Mouse (Mus musculus): ENCODE data around the gene Hddc3.

The Hddc3 gene

DNA sequence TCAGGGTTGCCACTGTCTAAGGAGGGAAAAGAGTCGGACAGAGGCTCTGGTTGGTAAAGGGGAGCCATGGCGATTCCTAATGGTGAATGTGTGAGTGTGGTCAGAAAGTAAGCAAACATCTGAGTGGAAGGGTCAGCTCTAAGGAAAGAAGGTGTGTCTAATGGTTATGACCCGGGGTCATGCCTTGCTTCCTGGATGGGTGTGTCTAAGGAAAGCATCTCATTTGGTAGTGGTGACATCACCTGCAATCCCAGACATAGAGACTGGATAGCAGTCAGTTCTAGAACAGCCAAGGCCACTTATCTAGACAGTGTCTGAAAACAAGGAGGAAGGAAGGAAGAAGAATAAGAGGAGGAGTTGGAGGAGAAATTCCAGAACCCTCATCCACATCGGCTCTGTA, 8.1 kb upstream of the Hddc3 start:
- DNase-seq (ENCODE audit: low spot score), result no peak

DNA sequence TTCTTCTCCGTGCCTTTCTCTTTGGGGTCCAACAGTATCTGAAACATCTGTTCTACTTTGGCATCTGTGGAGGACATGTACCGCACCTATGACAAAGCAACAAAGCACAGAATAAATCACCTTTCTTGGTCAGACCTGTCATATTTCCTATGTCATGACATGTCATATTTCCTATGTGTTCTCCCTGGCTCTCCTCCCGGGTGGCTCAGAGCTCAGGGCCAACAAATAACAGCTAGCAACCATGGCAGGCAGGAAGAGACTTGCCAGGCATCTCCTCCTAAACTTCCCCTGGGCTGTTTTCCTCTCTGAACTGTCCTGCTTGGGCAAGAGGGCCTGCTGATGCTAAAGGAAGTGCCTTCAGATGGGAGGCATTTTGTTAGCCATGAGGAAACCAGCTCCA, 6.0 kb upstream of the Hddc3 start:
- DNase-seq (ENCODE audit: low spot score), result no peak

DNA sequence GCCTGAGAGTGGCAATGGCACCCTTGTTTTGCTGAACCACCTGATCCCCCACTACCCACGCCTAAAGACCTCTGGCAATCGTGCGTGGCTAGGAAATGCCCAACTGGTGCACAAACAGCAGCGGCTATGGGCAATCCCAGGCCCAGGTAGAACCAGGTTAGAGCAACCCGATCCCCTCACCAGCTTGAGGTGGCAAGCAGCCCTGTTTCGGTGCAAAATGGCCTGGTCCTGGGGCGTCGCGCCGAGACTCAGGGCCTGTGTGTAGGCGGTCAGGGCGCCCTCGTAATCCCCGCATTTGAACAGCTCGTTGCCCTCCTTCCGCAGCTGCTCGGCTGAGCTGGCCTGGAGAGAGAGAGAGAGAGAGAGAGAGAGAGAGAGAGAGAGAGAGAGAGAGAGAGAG, 3.5 kb upstream of the Hddc3 start:
- peak; percentile 40 for DNase-seq (ENCODE audit: low spot score)

DNA sequence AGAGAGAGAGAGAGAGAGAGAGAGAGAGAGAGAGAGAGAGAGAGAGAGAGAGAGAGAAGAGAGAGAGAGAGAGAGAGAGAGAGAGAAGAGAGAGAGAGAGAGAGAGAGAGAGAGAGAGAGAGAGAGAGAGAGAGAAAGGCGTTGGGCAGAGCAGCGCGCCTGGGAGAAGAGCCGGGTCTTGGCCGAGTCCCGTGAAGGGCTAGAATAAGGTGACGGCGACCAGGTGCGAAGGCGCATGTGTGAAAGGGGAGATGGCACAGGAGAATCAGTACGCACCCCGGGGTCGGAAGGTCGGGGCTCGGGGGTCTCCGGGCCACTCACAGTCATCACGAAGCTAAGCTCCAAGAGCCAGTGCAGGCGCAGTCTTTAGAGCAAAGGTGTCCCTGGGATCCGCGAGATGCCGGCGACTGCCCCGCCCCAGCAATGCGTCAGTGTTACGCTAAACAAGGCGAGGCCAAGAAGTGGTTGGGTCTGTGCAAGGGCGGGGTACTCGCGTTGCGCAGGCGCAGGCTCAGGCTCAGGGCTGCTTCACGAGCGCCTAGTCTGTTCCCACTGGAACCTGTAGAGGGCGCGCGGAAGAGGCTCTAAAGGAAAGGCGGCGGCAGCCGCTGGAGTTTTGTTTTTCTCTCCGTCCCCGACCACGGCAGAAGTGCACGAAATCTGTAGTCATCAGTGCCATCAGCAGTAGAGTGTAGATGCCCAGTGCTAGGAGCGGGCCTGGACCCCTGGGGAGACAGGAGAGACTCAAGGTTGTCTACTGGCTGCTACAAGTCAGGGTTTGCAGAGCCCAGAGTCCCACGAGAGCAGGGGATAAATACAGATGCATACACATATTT, 2.9 kb upstream of the Hddc3 start:
- DNase-seq (ENCODE audit: low spot score), result peak; percentile 99

DNA sequence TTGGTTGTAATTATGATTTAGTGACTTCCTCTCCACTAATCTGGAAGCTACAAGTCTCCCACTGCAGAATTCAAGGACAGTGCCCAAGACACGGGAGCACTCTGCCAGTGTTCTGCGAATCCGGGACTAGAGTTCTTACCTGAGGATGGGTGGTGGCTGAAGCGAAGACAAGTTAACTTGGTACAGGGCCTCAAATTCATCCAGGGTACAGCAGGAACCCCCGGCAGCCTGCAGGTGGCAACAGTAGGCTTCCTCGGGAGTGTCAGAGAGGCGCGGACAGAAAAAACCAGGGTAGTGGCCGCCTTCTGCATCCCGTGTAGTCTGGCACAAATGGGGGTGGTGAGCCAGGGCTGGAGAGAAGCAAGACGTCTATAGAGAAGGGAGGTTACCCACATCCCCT, 2.1 kb upstream of the Hddc3 start, which contains the start of gene Unc45a:
Unc45a (minus strand) TSS at position 213 of the 400 bp plus-strand sequence.
- peak; percentile 86 for DNase-seq (ENCODE audit: low spot score)

DNA sequence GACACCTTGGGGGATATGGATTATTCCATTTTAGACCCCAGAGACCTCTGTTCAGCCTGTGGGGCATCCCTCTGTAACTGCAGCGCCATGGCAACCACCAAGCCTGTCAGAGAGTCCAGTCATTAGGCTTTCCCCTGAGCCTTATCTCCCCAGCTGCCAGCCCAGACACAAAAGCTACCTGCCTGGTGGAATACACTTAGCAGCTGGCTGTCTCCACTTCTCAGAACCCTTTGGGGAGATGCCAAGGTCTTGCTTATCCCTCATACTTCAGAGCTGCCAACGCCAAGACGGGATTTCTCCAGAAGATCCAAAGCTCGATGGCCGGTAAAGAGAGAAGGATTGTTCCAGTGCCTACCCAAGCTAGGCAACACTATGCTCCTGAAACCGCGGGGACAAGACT, 1.1 kb upstream of the Hddc3 start:
- DNase-seq (ENCODE audit: low spot score), result no peak

DNA sequence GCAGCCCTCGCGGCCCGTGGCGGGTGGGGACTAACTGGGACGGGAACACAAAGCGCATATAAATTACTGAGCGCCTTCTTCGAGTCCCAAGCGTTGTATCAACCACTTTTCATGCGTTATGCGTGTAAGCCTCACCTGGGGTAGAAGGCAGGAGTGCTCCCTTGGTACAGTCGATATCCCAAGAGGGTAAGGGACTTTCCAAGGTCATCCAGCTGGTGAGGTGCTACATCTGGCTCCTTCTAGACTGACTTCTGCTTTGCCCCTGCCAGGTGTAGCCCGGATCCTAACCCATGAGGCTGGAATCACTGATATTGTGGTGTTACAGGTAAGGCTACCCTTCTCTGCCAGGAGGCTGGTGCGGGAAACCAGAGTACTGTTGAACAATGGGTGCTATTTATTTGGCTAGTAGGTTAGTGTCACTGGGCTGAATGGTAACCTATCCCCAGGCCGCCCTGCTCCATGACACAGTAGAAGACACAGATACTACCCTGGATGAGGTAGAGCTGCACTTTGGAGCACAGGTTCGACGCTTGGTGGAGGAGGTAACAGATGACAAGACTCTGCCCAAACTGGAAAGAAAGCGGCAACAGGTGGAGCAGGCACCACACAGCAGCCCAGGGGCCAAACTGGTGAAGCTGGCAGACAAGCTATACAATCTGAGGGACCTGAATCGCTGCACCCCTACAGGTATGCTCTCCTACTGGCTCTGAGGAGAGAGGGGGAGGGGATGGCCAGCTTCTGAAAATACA, 540 bp downstream of the Hddc3 start:
- DNase-seq (ENCODE audit: low spot score), result no peak

DNA sequence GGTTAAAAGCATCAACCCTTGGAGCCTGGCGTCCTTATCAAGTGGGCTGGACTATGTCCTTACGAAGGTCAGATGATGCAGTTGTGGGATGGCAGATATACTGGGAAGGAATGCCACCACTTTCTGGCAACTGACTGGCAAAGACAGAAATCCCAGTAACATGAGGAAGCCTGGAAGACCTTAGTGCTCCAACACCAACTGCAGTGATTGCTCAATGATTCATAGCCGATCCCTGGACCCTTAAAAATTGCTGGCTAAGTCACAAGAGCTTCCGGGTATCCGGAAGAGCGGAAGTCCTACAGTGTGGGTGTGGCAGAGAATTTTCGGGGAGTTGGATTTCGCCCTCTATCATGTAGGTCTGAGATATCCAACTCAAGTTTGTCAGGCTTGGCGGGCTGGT, 3.3 kb downstream of the Hddc3 start:
- DNase-seq (ENCODE audit: low spot score), result no peak

DNA sequence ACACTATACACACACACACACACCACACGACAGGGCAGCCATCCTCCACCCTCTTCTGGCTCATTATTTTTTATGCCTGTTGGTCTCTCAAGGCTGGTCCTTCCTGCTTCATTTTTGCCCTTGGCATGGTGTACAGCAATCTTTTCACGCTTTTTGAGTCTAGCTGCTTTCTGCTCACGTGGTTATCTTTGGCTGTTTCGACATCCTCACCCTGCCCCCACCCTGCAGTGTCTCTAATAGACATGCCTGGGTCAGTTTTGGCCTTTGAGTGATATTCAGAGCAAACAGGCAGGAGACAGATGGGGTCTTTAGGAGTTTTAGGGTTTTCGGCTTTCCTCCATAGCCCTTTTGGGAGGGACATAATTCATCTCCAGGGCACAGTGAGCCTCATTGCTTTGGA, 3.9 kb downstream of the Hddc3 start:
- DNase-seq (ENCODE audit: low spot score), result no peak

DNA sequence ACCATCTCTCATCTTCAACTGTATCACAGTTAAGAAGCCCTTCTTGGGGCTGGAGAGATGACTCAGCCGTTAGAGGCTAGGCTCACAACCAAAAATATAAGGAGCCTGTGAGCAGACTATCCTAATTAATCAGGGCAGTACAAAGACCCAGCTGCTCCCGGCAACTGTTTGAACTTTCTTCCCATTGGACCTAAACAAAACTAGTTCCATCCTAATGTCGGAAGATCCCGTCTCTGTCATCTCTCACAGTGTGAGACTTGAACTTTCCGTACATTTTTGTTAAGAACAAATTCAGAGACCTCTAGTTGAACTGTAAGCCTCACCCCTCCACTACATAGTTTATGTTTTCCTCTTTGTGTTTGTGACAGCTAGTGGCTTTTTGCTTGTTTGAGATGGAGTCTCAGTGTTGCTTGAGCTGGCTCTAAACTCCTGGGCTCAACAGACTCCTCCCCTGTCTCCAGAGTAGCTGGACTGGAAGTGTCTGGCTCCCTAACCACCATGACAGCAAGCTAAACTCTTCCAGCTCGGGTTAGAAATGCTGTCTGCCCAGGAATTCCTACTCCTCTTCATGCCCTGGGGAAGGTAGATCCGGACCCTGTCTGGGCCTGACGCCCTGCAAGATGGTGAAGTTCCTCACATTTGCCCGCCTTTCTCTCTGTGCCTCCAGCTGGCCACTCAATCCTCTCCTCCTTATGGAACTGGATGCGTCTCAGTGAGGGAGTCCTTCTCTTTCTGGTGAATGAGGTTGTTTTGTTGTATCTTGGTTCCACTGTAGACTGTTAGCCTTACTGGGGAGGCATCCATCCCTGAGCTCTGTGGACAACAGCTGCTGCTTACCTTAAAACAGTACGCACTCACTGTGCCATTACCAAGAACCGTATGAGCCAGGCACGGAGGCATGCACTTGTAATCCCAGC, 5.0 kb downstream of the Hddc3 start:
- DNase-seq (ENCODE audit: low spot score), result no peak

DNA sequence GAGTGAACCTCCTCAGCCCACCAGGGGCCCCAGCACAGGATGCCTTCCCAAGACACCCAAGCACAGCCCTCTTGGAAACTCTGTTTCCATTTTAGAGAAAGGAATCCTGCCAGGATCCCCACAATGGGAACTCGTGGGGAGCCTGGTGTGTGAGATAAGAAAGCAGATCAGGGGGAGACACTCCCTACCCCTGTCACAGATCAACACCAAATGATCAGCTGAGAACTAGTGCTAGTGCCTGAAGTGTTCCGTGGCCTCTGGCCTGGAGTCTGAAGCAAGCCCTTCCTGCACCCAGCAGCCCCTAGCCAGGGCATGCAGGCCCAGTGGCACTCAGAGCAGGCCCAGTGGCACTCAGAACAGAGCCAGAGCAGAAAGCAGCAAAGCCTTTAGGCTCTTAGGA, 7.9 kb downstream of the Hddc3 start:
- DNase-seq (ENCODE audit: low spot score), result no peak

DNA sequence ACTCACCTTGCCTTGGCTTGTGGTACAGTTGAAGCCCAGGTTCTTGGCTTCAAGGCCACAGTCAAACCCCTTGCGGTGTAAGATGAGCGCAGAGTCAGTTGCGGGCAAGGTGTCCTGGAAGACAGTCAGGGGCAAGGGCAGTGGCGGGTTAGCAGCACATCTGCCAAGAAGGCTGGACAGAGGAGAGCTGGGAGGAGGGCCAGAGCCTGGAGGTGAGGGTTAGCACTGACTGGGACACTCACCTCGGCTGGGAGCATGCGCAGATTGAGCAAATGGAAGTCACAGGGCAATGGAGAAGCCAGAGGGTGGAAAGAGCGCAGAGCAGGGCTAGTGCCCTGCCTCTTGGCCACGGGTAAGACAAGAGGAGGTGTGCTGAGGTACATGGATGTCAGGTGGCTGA, 10.0 kb downstream of the Hddc3 start:
- DNase-seq (ENCODE audit: low spot score), result no peak

DNA sequence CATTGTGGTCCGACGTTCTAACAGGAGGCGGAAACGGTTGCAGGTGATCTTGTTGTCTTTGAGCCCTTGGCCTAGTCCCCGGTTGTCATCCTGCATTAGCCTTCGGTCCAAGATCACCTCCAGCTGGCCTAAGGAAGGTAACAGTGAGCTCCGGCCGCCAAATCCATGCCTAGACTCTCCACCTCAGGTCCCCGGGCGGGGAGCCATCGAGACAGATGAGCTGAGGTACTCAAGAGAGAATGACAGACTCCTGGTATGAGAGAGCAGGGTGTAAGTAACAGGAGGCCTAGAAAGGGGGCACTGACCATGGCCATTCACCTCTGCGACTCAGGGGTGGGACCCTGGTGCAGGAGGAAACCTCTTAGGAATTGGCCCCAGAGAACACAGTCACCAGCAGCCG, 13.4 kb downstream of the Hddc3 start:
- DNase-seq (ENCODE audit: low spot score), result no peak

DNA sequence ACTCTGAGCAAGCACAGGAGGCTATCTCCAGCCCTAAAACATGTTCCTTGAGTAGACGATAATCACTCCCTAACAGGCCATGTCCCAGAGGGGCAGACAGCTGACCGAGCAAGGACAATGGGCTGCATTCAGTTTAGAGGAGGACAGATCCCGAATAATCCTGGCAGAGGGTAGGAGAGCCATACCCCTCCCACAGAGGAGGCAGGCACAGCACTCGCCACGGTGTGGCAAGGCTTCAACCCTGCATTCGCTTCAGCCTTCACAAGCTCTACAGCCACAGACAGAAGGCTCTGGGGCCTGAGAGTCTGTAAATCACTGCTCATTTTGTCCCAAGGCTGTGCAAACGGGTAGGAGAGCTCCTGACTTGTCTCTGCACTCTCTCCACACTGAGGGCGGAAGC, 14.3 kb downstream of the Hddc3 start:
- peak; percentile 53 for DNase-seq (ENCODE audit: low spot score)

DNA sequence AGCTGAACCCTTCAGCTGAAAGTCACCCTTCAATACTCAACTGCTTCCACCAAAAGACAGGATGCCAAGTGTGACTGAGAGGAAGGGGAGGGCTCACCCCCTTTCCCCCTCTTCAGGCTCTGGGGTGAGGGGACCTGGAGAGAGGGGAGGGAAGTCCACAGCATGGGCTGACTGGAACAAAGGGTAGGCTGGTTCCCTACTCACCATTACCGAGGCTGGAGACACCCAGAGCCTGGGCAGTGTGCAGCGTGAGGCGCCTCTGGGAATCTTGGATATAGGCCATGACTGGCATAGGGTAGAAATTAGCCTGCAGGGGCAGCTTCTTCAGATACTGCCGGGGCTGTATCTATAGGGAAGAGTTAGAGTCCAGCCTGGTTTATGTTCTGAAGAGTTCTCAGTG, 15.1 kb downstream of the Hddc3 start:
- DNase-seq (ENCODE audit: low spot score), result no peak

DNA sequence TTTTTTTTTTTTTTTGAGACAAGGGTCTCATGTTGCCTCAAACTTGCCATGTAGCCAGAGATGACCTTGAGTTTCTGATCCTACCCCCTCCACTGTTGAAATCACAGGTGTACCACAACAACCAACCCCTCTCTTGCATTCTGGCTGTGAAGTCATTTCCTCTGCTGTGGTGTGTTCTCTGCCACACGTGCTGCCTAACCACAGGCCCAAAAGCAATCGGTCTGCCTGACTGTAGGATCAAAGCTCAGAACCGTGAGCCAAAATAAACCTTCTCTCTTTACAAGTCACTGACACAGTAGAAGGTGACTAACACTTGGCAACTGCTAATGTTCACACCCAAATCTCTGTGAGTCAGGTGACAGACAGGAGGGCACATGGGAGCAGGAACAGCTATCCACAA, 17.5 kb downstream of the Hddc3 start:
- no peak for DNase-seq (ENCODE audit: low spot score)

DNA sequence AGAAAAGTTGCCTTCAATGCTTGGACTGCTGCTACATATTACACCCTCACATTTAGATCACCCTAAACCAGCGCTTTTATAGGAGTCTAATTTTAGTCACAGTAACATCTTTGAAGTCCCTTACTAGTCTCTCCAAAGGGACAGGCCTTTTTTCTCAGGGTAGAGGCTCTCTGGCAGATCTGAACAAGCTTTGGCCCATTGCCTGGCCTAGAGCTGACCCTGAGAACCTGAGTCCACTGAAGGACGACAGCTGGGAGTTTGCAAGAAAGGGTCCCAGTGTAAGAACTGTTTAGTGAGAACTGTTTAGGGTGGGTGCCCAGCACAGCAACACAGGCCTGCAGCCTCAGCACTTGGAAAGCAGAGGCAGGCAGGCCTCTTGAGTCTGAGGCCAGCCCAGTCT, 22.9 kb downstream of the Hddc3 start:
- DNase-seq (ENCODE audit: low spot score), result no peak

DNA sequence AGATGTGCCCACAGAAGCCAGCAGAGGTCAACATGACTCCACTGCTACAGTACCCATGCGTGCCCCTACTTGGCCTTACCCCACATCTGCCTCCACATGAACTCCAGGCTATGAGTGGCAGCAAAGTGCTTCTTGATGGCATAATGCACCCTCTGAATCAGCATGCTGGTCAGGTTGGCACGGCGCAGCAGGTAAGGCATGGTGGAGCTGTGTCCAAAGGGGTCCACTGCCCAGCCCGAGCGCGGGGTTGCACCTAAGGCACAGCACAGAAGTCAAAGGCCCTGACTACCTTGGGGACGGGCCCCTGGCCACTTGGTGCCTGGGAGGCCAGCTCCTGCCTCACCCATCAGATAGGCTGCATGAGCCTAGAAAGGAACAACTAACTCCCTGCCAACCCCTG, 24.3 kb downstream of the Hddc3 start:
- no peak for DNase-seq (ENCODE audit: low spot score)

DNA sequence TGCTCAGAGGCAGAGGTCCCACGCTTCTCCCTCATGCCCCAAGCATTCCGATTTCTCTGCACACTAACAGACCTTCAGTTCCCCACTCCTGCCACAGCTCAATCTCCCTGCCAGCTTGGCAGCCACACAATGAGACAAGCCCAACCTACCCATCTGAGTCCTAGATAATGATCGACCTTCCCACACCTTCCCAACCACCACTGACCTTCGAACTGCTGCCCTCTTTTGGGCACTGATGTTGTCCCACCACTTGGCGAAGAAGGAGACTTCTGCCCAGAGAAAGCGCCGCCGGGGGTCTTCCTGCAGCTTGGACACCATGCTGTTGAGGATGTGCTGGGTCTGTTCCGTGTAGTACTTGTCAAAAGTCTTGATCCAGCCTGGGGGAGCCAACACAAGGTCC, 25.1 kb downstream of the Hddc3 start:
- DNase-seq (ENCODE audit: low spot score), result no peak

DNA sequence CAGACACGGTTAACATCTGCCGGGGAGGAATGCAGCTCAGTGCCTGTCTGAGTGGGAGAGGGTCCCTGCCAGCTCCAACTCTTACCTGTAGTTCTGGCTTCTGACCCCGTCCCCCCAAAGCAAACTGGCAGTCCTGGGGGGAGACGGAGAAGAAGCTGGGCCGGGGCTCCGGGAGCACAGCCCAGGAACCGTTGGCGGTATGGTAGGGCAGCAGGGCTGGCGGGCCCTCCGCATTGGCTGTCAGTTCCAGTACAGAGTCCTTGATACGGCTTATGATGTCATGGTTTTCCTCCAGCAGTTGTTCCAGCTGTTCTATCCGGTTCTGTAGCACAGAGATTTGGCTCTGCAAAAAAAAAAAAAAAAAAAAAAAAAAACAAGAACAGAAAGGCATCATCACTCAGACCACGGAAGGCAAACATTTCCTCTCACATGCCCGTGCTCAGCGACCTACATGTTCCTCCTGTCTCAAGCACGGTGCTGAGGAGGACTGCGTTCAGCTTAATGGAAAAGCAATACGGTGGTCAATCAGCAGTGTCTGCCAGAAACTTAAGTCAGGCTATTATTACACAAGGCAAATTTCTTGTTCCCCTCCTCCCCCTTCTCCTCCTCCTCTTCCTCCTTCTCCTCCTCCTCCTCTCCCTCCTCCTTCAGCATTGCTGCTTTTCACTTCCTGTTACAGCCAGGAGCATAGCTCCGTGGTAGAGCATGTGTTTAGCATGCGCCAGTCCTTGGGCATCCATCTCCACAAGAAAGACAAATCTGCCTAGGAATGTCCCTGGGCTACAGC, 25.9 kb downstream of the Hddc3 start:
- no peak for DNase-seq (ENCODE audit: low spot score)

DNA sequence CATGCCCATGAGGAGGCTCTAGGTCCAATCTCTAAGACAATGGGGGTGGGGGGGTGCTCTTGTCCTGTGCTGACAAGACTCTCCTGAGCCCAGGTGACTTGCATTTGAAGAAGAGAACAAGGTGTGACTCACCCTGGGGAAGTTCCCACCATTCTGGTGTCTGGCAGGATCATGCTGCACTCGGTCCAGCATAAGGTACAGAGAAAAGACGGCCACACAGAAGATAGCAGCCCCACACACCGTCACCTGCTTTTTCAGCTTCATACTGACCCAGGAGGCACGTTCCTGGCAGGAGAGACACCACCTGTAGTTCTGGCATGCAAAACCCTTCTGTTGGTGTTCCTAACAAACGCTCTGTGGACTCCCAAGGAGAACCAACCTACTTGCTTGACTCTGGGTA, 26.6 kb downstream of the Hddc3 start:
- no peak for DNase-seq (ENCODE audit: low spot score)

DNA sequence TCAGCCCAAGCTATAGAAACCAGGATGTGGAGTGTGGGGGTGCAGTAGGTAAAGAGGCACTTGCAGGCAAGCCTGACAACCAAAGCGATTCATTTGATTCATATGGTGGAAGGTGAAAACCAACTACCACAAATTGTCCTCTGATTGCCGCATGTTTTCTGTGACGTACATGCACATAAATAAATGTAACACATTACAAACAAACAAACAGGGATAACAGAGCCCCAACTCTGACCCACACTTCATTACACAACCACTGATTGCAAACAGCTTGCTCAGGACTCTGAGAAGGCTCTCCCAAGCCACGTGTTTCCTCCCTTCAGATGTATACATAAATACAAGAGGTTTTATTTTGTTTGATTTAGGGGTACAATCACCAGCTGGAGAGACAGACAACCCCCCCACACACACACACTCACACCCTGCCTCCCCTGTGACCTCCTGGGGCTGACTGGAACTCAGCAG, 27.1 kb downstream of the Hddc3 start:
- DNase-seq (ENCODE audit: low spot score), result no peak

Data from embryo, embryonic 10.5 days (tissue).